Mouse (Mus musculus) large intestine, adult 2 months (tissue): Measurements from ENCODE around the gene Hvcn1. TPM values are rescaled to one million over a fixed set of nuclear protein-coding genes. Genes with fewer than 3 reads are reported as not detected.

Experiments used
- DNase-seq: peaks from one replicate; pipeline ENCODE4 v3.0.0-alpha.2; 2012; ENCODE audit warnings: low read depth, low spot score
- WGBS: fragments of 180-500 bp; shearing (Covaris S2); methylation state at CpG from one replicate; pipeline ENCODE4 v1.1.7; 2018; 5-methylcytosine and 5-hydroxymethylcytosine counted together
- polyA plus RNA-seq: library from polyadenylated mRNA; depleted of rRNA; stranded (reverse); fragments of >200 nt; gene quantifications from 2 replicates; pipeline ENCODE4 v1.2.3, GENCODE M21; 2012; rRNA removed

Gene Hvcn1
- polyA plus RNA-seq, 1 experiment, result 21.2 TPM

GRCm38 (mm10) chr5:122286191-122286590 lies 79.6 kb downstream of the Hvcn1 start:
- no peak for DNase-seq
- WGBS, result 81% methylated on average over 10 of the region's 10 CpGs

- 81% methylated on average over 4 of the region's 4 CpGs for WGBS
- no peak for DNase-seq
Observed at GRCm38 (mm10) chr5:122287026-122287425, 80.4 kb downstream of the Hvcn1 start.

GRCm38 (mm10) chr5:122288147-122288811 lies 81.7 kb downstream of the Hvcn1 start:
- WGBS, result 18% methylated on average over 4 of the region's 4 CpGs
- DNase-seq, result no peak

GRCm38 (mm10) chr5:122291149-122291548 lies 84.5 kb downstream of the Hvcn1 start:
- 37% methylated on average over 6 of the region's 6 CpGs for WGBS

More at GRCm38 (mm10) chr5:122291149-122291548, 84.5 kb downstream of the Hvcn1 start:
- no peak for DNase-seq

Other genes starting within 250 kb of the Hvcn1 start
- 1.1 and 1.6 TPM in 2 replicates for gene Cux2, start 156.7 kb upstream of the Hvcn1 start, polyA plus RNA-seq
- 0.52 TPM in 1 of 2 replicates, not detected in the other for gene Myl2, start 105.9 kb upstream of the Hvcn1 start, polyA plus RNA-seq
- gene Ccdc63, start 66.0 kb upstream of the Hvcn1 start, polyA plus RNA-seq, result not detected in 2 replicates
- 90.7 and 102 TPM in 2 replicates for gene Ppp1cc, start 48.5 kb upstream of the Hvcn1 start, polyA plus RNA-seq
- 7.6 and 9.5 TPM in 2 replicates for gene Tctn1, start 57.7 kb downstream of the Hvcn1 start, polyA plus RNA-seq
- gene Pptc7, start 77.6 kb downstream of the Hvcn1 start, polyA plus RNA-seq, result 21.8 and 31.7 TPM in 2 replicates
- 0.95 and 1.7 TPM in 2 replicates for gene Rad9b, start 147.4 kb downstream of the Hvcn1 start, polyA plus RNA-seq
- 69.2 and 79.4 TPM in 2 replicates for gene Vps29, start 147.6 kb downstream of the Hvcn1 start, polyA plus RNA-seq
- gene Gpn3, start 165.1 kb downstream of the Hvcn1 start, polyA plus RNA-seq, result 17.8 and 28.1 TPM in 2 replicates
- gene Fam216a, start 165.6 kb downstream of the Hvcn1 start, polyA plus RNA-seq, result 5.7 and 6.5 TPM in 2 replicates
- gene Arpc3, start 185.1 kb downstream of the Hvcn1 start, polyA plus RNA-seq, result 289 and 295 TPM in 2 replicates
- gene Anapc7, start 214.9 kb downstream of the Hvcn1 start, polyA plus RNA-seq, result 20.6 and 21.6 TPM in 2 replicates